Mouse (Mus musculus) neural tube, embryonic 11.5 days (tissue): ENCODE data around the gene Gnao1. TPM values are rescaled to one million over a fixed set of nuclear protein-coding genes. Genes with fewer than 3 reads are reported as not detected.

Source experiments
- ATAC-seq: fragments of 200-750 bp; cut with Nextera tagmentation; 2 replicates; pipeline ENCODE4 v1.8.0; 2017; ENCODE audit warnings: moderate number of reproducible peaks, mild to moderate bottlenecking, moderate TSS enrichment, moderate library complexity; ENCODE audit not compliant: insufficient read depth, low FRiP score, low TSS enrichment
- DNase-seq: peaks from one replicate; pipeline ENCODE4 v3.0.0-alpha.2; 2015; ENCODE audit warnings: low spot score
- H3K27ac ChIP-seq: fragments of 300-500 bp; sonication (generic); 2 replicates; pipeline ENCODE4 v1.5.1; 2014; ENCODE audit warnings: low read depth, mild to moderate bottlenecking, low read length
- H3K27me3 ChIP-seq: fragments of 300-500 bp; sonication (generic); 2 replicates; pipeline ENCODE4 v1.6.1; 2014; ENCODE audit warnings: mild to moderate bottlenecking, low read length, mixed read lengths; ENCODE audit not compliant: control insufficient read depth, insufficient read depth
- H3K36me3 ChIP-seq: fragments of 300-500 bp; sonication (generic); 2 replicates; pipeline ENCODE4 v1.6.1; 2014; ENCODE audit warnings: mild to moderate bottlenecking, low read length, moderate library complexity, mixed read lengths; ENCODE audit not compliant: control insufficient read depth, insufficient read depth
- H3K4me1 ChIP-seq: fragments of 300-500 bp; sonication (generic); 2 replicates; pipeline ENCODE4 v1.6.1; 2014; ENCODE audit warnings: low read length, mixed read lengths; ENCODE audit not compliant: control insufficient read depth, insufficient read depth
- H3K4me2 ChIP-seq: fragments of 300-500 bp; sonication (generic); 2 replicates; pipeline ENCODE4 v1.6.1; 2014; ENCODE audit warnings: low read depth, mild to moderate bottlenecking, moderate library complexity
- H3K4me3 ChIP-seq: fragments of 300-500 bp; sonication (generic); 2 replicates; pipeline ENCODE4 v1.5.1; 2014; ENCODE audit warnings: low read depth, low read length
- H3K9ac ChIP-seq: fragments of 300-500 bp; sonication (generic); 2 replicates; pipeline ENCODE4 v1.6.1; 2014; ENCODE audit warnings: mild to moderate bottlenecking, low read length
- H3K9me3 ChIP-seq: fragments of 300-500 bp; sonication (generic); 2 replicates; pipeline ENCODE4 v1.6.1; 2016; ENCODE audit warnings: low read length; ENCODE audit not compliant: control insufficient read depth
- WGBS: fragments of 180-500 bp; shearing (Covaris S2); extraction: QIAGEN DNeasy Blood & Tissue Kit; methylation state at CpG from one replicate; pipeline ENCODE4 v1.1.7; 2014; 5-methylcytosine and 5-hydroxymethylcytosine counted together
- polyA plus RNA-seq: library from polyadenylated mRNA; unstranded; fragments of >200 nt; fragmentation: Nextera tagmentation; extraction: Ambion mirVana; gene quantifications from 2 replicates; pipeline ENCODE4 v1.2.1, GENCODE M21; 2014

Gnao1 gene
- polyA plus RNA-seq, 1 experiment from 2014 or later, result 39.0 TPM

DNA sequence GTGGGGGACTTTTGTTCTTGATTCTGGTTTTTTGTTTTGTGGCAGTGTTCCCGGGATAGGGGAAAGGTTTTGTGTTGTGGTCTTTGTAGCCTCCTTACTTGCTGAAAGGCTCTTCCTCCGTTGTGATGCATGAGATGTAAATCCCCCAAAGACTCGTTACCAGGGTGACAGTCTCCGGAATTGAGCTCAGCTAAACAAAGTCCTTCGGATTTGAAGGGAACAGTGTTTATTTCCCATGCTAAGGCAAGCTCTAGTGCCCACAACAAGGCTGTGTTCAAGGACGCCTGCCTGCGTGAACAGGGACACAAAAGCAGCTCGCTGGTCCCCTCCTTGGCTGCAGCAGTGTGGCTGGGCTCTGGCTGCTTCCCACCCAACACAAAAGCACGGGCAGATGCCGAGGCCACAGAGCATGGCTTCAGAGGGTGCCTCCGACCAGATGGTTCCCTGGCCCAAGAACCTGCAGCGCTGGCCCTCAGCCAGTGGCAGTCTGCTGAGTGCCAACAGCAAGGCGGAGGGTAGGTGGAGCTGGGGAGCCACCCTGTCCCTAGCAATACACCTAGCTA is 108.2 kb downstream of the Gnao1 start:
- Histone ChIP-seq H3K4me2 (no peak overlapping the region), H3K36me3 (no peaks in the 10 kb centered on the region), H3K27me3 (no peaks in the 10 kb centered on the region), H3K27ac (peak overlapping the region; percentile 87), H3K4me3 (no peak overlapping the region), H3K4me1 (peaks cover 13% of the 10 kb centered on the region), H3K9me3 (no peaks in the 10 kb centered on the region), H3K9ac (no peak overlapping the region)
- peak; percentile 84 for ATAC-seq
- DNase-seq, result peak; percentile 61
- 23% methylated on average over 13 of the region's 13 CpGs for WGBS

DNA sequence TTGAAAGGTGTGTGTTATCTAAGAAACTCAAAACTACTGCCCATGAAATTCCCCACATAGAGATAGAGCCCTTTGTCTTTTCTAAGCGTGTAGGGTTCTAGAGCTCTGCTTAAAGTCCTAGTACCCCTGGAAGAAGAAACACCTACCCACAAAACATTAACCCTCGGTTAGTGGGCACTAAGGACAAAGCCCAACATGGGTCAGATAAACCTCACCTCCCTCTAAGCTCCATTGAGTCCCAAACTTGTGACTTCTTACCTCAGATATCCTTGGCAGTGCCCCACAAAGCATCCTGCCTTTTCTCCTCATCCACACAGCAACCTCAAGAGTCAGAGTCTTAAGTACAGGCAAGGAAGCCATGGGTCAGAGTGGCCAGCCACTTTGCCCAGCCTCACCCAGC is 108.8 kb downstream of the Gnao1 start:
- DNase-seq (no peak), ATAC-seq (no peak)
- H3K9ac ChIP-seq, result no peak overlapping the region
- H3K36me3 ChIP-seq, result no peaks in the 10 kb centered on the region
- H3K27me3 ChIP-seq, result no peaks in the 10 kb centered on the region
- no peak overlapping the region for H3K4me2 ChIP-seq
- peak overlapping the region; percentile 81 for H3K27ac ChIP-seq
- no peak overlapping the region for H3K4me3 ChIP-seq
- H3K9me3 ChIP-seq, result no peaks in the 10 kb centered on the region
- H3K4me1 ChIP-seq, result peaks cover 13% of the 10 kb centered on the region
- 77% methylated on average over 2 of the region's 2 CpGs for WGBS

DNA sequence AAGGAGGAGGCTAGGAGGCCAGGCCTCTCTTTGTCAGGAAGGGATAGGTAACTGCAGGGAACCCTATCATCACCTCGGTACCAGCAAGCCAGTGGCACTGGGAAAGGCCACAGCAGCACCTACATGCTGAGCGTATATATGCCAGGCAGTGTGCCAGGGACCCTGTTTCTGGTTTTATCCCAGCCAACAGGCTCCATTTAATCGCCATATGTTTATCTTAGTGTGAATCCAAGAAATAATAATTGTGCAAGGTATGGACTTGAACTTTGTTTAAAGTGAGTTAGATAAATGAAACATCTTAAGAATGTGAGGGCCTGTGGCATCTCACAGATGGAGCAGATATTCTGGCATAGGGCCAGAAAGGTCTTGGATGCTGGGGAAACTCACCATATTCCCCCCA is 109.7 kb downstream of the Gnao1 start:
- Histone ChIP-seq H3K4me1 (peaks cover 13% of the 10 kb centered on the region), H3K27ac (no peak overlapping the region), H3K4me3 (no peak overlapping the region), H3K9ac (no peak overlapping the region), H3K9me3 (no peaks in the 10 kb centered on the region), H3K27me3 (no peaks in the 10 kb centered on the region), H3K36me3 (no peaks in the 10 kb centered on the region), H3K4me2 (no peak overlapping the region)
- DNase-seq, result no peak
- WGBS, result 86% methylated on average over 3 of the region's 3 CpGs
- no peak for ATAC-seq

DNA sequence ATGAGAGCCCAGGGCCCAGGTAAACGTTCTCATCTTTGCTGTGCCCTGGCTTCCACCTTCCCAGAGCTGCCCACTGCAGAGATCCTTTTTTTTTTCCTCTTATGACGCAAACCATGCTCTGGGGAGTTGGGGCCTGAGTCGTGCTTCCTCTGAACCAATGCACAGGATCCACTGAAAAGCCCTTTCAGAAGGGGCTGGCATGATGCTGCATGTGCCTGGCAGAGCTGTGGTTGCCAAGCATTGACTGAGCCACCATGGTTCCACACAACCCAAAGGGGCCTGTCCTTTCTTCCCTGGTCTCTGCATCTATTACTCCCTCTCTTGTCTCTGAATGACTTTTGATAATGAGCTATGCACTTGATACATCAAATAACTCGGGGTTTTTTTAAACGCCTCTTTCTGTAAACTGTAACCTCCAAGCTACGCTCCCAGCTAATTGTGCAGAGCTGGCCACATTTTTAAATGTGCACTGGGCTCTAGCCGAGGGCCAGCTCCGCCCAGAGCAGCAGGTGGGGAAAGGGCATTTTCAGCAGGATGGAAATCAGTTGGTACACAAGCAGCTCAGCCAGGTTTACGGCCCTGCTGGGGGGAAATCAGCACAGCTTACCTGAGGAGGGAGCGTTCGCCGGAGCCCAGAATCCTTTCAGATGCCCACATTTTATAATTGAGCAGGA is 110.3 kb downstream of the Gnao1 start:
- no peaks in the 10 kb centered on the region for H3K9me3 ChIP-seq
- no peak overlapping the region for H3K4me3 ChIP-seq
- H3K27ac ChIP-seq, result no peak overlapping the region
- DNase-seq (no peak), ATAC-seq (no peak)
- no peaks in the 10 kb centered on the region for H3K36me3 ChIP-seq
- no peak overlapping the region for H3K9ac ChIP-seq
- no peak overlapping the region for H3K4me2 ChIP-seq
- 64% methylated on average over 12 of the region's 12 CpGs for WGBS
- peaks cover 13% of the 10 kb centered on the region for H3K4me1 ChIP-seq
- no peaks in the 10 kb centered on the region for H3K27me3 ChIP-seq

DNA sequence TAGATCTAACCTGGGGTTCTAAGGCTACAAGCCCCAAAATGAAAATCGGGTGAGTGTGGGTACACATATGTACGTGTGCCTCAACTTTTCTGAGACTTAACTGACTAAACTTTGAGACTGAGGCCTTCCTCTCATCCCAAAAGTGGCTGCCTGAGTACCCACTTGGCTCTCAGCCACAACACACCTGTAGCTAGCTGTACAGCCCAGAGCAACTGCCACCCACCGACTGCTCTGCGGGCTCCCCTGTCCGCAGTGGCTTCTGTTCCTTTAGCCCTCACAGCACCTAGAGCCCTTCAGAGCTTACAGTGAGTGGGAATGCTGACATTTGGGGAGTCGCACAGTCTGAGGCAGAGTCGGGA is 110.8 kb downstream of the Gnao1 start:
- 82% methylated on average over 7 of the region's 7 CpGs for WGBS
- H3K36me3 ChIP-seq, result no peaks in the 10 kb centered on the region
- H3K27ac ChIP-seq, result no peak overlapping the region
- no peaks in the 10 kb centered on the region for H3K9me3 ChIP-seq
- no peak overlapping the region for H3K4me3 ChIP-seq
- no peaks in the 10 kb centered on the region for H3K27me3 ChIP-seq
- DNase-seq (no peak), ATAC-seq (no peak)
- no peak overlapping the region for H3K9ac ChIP-seq
- peaks cover 13% of the 10 kb centered on the region for H3K4me1 ChIP-seq
- no peak overlapping the region for H3K4me2 ChIP-seq

DNA sequence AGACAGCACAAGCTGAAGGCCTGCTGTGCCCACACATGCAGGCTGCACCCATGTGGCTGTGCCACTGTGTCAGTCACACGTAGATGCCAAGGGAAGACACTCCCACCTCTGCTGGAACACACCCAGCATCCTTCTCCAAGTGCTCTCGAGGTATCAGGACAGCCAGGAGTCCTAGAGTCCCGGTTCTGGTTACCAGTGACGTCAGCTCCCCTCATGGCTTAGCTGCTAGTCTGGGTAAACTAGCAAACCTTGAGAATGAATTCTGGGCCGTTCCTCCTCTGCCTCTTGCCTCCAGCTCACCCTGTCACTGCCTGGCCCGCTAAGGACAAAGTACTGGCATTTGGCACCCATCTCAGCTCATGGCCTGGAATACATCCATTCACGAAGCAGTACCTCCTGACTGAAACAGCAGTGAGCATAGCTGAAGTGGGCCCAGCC is 114.2 kb downstream of the Gnao1 start:
- Histone ChIP-seq H3K9ac (no peak overlapping the region), H3K4me3 (no peak overlapping the region), H3K4me1 (0 out of 2 replicates have a peak, but pooled peaks cover 2% of the 10 kb centered on the region), H3K27me3 (no peaks in the 10 kb centered on the region), H3K9me3 (no peaks in the 10 kb centered on the region), H3K27ac (no peak overlapping the region), H3K4me2 (no peak overlapping the region), H3K36me3 (no peaks in the 10 kb centered on the region)
- 78% methylated on average over 7 of the region's 7 CpGs for WGBS
- ATAC-seq (no peak), DNase-seq (no peak)

DNA sequence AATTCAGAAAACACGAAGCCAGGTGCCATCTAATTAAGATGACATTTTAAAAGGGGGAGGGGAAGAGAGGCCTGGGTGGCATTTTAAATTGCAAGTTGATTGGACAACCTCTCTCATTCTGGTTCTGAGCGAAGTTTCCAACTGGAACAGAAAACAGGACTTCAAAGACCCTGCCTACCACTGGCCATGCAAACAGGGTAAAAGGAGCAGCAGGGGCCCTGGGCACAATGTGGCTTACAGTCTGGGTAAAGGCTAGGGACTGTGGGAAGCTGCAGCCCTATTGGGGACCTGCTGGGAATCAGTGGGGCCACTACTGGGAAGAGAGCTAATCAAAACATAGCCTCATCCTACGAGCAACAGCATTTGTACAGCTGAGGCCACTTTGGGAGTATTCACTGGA is 115.7 kb downstream of the Gnao1 start:
- ATAC-seq (no peak), DNase-seq (no peak)
- whole genome bisulfite sequencing, result 21% methylated on average over 3 of the region's 3 CpGs
- no peaks in the 10 kb centered on the region for H3K9me3 ChIP-seq
- H3K27me3 ChIP-seq, result no peaks in the 10 kb centered on the region
- no peaks in the 10 kb centered on the region for H3K36me3 ChIP-seq
- H3K4me3 ChIP-seq, result no peak overlapping the region
- H3K27ac ChIP-seq, result no peak overlapping the region
- H3K4me1 ChIP-seq, result no peaks in the 10 kb centered on the region
- H3K4me2 ChIP-seq, result no peak overlapping the region
- H3K9ac ChIP-seq, result no peak overlapping the region

DNA sequence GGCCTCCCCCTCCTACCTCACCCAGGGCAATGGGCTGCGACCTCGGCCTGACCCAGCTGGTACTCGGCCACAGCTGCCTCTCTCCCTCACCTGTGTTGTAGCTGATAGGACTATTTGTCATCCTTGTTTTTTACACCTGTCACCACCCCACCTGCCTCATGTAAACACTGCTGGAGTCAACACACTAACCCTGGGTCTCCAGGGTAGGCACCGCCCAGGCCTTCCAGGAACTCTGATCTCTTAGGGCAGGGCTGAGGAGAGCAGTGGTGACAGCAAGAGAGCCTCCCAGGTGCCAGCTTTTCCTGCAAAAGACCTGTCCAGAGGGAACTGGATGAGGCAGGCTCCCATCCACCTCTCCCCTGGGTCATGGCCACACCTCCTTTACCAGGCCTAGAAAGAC is 119.5 kb downstream of the Gnao1 start:
- Histone ChIP-seq H3K27ac (no peak overlapping the region), H3K4me2 (no peak overlapping the region), H3K36me3 (no peaks in the 10 kb centered on the region), H3K9ac (no peak overlapping the region), H3K4me1 (no peaks in the 10 kb centered on the region), H3K27me3 (no peaks in the 10 kb centered on the region), H3K4me3 (no peak overlapping the region), H3K9me3 (no peaks in the 10 kb centered on the region)
- no peak for DNase-seq
- 90% methylated on average over 4 of the region's 4 CpGs for WGBS
- no peak for ATAC-seq

DNA sequence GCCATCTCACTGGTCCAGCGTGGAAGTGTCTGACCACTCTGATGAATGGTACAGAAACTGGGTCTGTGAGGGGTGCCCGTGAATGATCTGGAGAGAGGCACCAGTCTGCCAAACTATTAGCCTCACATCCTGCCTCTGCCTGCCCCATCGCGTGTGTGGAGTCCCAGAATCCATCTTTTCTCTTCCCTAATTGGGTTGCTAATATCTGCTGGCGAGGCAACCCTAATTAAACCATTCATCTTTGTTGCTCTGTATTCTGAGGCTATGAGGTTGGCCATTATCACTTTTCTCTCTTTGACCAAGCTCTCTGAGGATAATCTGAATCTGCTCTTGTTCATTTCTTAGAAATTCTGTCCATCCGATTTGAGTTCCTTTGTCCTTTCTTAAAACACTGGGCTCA is 121.6 kb downstream of the Gnao1 start:
- Histone ChIP-seq H3K4me2 (no peak overlapping the region), H3K4me1 (no peaks in the 10 kb centered on the region), H3K9ac (no peak overlapping the region), H3K27ac (no peak overlapping the region), H3K27me3 (no peaks in the 10 kb centered on the region), H3K36me3 (no peaks in the 10 kb centered on the region), H3K9me3 (no peaks in the 10 kb centered on the region), H3K4me3 (no peak overlapping the region)
- DNase-seq (no peak), ATAC-seq (no peak)
- WGBS, result 79% methylated on average over 6 of the region's 6 CpGs
